Mouse (Mus musculus) heart, adult 2 months (tissue): ENCODE measurements at regions not wholly inside any gene's neighbourhood (a gene's known extent, or its start where the extent isn't known, plus 50 kb on each side); places are given as distances from the start of the nearest gene placed in this dataset.

Experiments
- EP300 ChIP-seq: fragments of 200-500 bp; IDR thresholded peaks from 2 replicates; pipeline ENCODE4 v1.6.1; 2011; ENCODE audit warnings: low read depth, low read length, control low read depth; ENCODE audit not compliant: insufficient read depth
- POLR2A ChIP-seq: fragments of 200-500 bp; IDR thresholded peaks from 2 replicates; pipeline ENCODE4 v1.6.1; 2011; ENCODE audit warnings: mild to moderate bottlenecking, low read depth, low read length, control low read depth; ENCODE audit not compliant: insufficient read depth

DNA sequence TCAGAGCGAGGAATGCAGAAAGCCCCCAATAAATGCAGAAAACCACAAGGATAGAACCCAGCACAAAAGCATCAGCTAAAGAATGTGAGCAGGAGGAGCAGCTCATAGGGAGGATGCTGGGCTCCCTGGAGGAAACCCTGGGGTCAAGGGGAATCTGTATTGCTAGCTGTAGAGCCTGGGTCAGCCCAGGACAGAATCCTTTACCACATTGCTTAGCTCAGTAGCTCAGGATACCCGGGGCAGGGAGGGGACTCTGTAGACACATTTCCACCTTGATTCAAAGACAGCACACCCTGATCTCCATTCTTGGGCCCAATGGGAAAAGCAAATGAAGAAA lies 187.7 kb downstream of the Bcl2l11 start:
- TF ChIP-seq EP300 (no peak), POLR2A (no peak)
